ENCODE assay signal across 18 mouse cellular contexts in genomic region chr9:85457400-85457799, GRCm38 (mm10).
DNase-seq lines count a peak whose midpoint lies in the region; ATAC-seq and TF ChIP-seq lines count a peak whose summit lies in the region.
"Had no signal": no experiment of that assay in that cellular context is flagged by ENCODE, and none has a peak within 500 bp of the region (broad histone marks: within the 10 kb centered on the region; RNA-seq: fewer than 3 reads in every experiment).

No protein-coding gene starts in this region.

- no peak for TF ChIP-seq CTCF in kidney, postnatal 0 days (IDR thresholded peaks at IDR 0.05; ENCODE audit: low read depth)
- no peak for TF ChIP-seq CTCF in brain, embryonic 14.5 days (IDR thresholded peaks at IDR 0.05; ENCODE audit: borderline replicate concordance, extremely low read depth, insufficient read depth, insufficient read length)

- H3K27ac ChIP-seq in kidney, postnatal 0 days, result no peak overlapping the region
- no peak overlapping the region for H3K27ac ChIP-seq in heart, embryonic 12.5 days (ENCODE audit: poor library complexity, severe bottlenecking)
- no peak overlapping the region for H3K27ac ChIP-seq in hindbrain, embryonic 14.5 days
- H3K27ac ChIP-seq: gastrocnemius, adult 2 months; neural tube, embryonic 15.5 days had no signal

- no peaks in the 10 kb centered on the region for H3K9me3 ChIP-seq in kidney, postnatal 0 days (replicated peaks; ENCODE audit: low read length)
- no peaks in the 10 kb centered on the region for H3K9me3 ChIP-seq in heart, embryonic 12.5 days (replicated peaks)
- H3K9me3 ChIP-seq in hindbrain, embryonic 14.5 days (ENCODE audit: control insufficient read depth, low read length), result no peaks in the 10 kb centered on the region
- H3K9me3 ChIP-seq: neural tube, embryonic 15.5 days had no signal

- H3K4me1 ChIP-seq in kidney, postnatal 0 days (replicated peaks; ENCODE audit: insufficient read depth, low read length), result 0 out of 2 replicates have a peak, but pooled peaks cover 4% of the 10 kb centered on the region
- H3K4me1 ChIP-seq in heart, embryonic 12.5 days (replicated peaks), result no peaks in the 10 kb centered on the region
- H3K4me1 ChIP-seq in hindbrain, embryonic 14.5 days (replicated peaks; ENCODE audit: control insufficient read depth, insufficient read depth, low read length), result no peaks in the 10 kb centered on the region
- H3K4me1 ChIP-seq: neural tube, embryonic 15.5 days had no signal

- 23% methylated on average over 5 of the region's 5 CpGs for WGBS in kidney, postnatal 0 days
- WGBS in heart, embryonic 12.5 days, result 62% methylated on average over 5 of the region's 5 CpGs
- WGBS in hindbrain, embryonic 14.5 days, result 76% methylated on average over 5 of the region's 5 CpGs

- H3K4me2 ChIP-seq in kidney, postnatal 0 days (ENCODE audit: low read length), result no peak overlapping the region
- no peak overlapping the region for H3K4me2 ChIP-seq in heart, embryonic 12.5 days
- no peak overlapping the region for H3K4me2 ChIP-seq in hindbrain, embryonic 14.5 days (replicated peaks)
- H3K4me2 ChIP-seq: heart, embryonic 11.5 days; liver, embryonic 11.5 days; neural tube, embryonic 15.5 days had no signal

- H3K4me3 ChIP-seq in kidney, postnatal 0 days (replicated peaks; ENCODE audit: low read depth, low read length), result no peak overlapping the region
- H3K4me3 ChIP-seq in heart, embryonic 12.5 days, result no peak overlapping the region
- no peak overlapping the region for H3K4me3 ChIP-seq in hindbrain, embryonic 14.5 days (replicated peaks; ENCODE audit: low read length)
- H3K4me3 ChIP-seq: gastrocnemius, adult 2 months; neural tube, embryonic 15.5 days had no signal

- no peak; the same call in 1 of the 2 replicates for ATAC-seq in kidney, postnatal 0 days (replicated peaks; ENCODE audit: low FRiP score, low read depth)
- peak; percentile 59 for ATAC-seq in monocyte, adult 5-6 weeks (replicated peaks; ENCODE audit: insufficient number of reproducible peaks, low FRiP score, low TSS enrichment, poor library complexity, severe bottlenecking)
- ATAC-seq in heart, embryonic 12.5 days (ENCODE audit: insufficient number of reproducible peaks, low FRiP score), result no peak
- ATAC-seq in hindbrain, embryonic 14.5 days (ENCODE audit: low FRiP score), result no peak
- ATAC-seq: forebrain, embryonic 14.5 days; liver, postnatal 0 days had no signal

- DNase-seq in kidney, postnatal 0 days (ENCODE audit: low spot score), result peak; percentile 79
- DNase-seq in kidney, postnatal 4 days, result no peak
- peak; percentile 20 for DNase-seq in brain, embryonic 14.5 days (ENCODE audit: low read depth)
- DNase-seq in embryo, embryonic 11 days, result peak; percentile 27
- DNase-seq in hindbrain, embryonic 14.5 days (ENCODE audit: low spot score), result no peak
- DNase-seq: adrenal gland, postnatal 14 days; cerebellum, adult 9-10 months; gastrocnemius, adult 2 months; heart, postnatal 10 days; kidney, adult 9 months; liver, postnatal 0 days; lung, postnatal 14 days had no signal

- no peak for TF ChIP-seq POLR2A in brain, embryonic 14.5 days (IDR thresholded peaks at IDR 0.05; ENCODE audit: borderline replicate concordance, extremely low read depth, insufficient read depth, insufficient read length, poor library complexity, severe bottlenecking)

- H3K27me3 ChIP-seq in kidney, postnatal 0 days (ENCODE audit: insufficient read depth, low read length), result no peaks in the 10 kb centered on the region
- no peaks in the 10 kb centered on the region for H3K27me3 ChIP-seq in heart, embryonic 12.5 days (replicated peaks)
- H3K27me3 ChIP-seq in hindbrain, embryonic 14.5 days (ENCODE audit: control insufficient read depth, insufficient read depth, low read length), result no peaks in the 10 kb centered on the region
- H3K27me3 ChIP-seq: neural tube, embryonic 15.5 days had no signal

- H3K36me3 ChIP-seq in kidney, postnatal 0 days (ENCODE audit: insufficient read depth, low read length), result no peaks in the 10 kb centered on the region
- no peaks in the 10 kb centered on the region for H3K36me3 ChIP-seq in heart, embryonic 12.5 days
- no peaks in the 10 kb centered on the region for H3K36me3 ChIP-seq in hindbrain, embryonic 14.5 days (replicated peaks; ENCODE audit: control insufficient read depth, insufficient read depth)
- H3K36me3 ChIP-seq: neural tube, embryonic 15.5 days had no signal

- no peak overlapping the region for H3K9ac ChIP-seq in kidney, postnatal 0 days (ENCODE audit: low read depth, low read length)
- no peak overlapping the region for H3K9ac ChIP-seq in heart, embryonic 12.5 days
- no peak overlapping the region for H3K9ac ChIP-seq in hindbrain, embryonic 14.5 days
- H3K9ac ChIP-seq: liver, postnatal 0 days; neural tube, embryonic 15.5 days had no signal

Comparison
In these comparisons a context has a peak if more than half of its experiments do, and no peak if none do; other contexts are left out.
1. DNase-seq: peak in kidney, postnatal 0 days (single experiment), brain, embryonic 14.5 days (single experiment) and embryo, embryonic 11 days (single experiment); none in kidney, postnatal 4 days (0 of 2) and hindbrain, embryonic 14.5 days (single experiment).